13 mouse cellular contexts compared by ENCODE assay signal in the genomic region with DNA sequence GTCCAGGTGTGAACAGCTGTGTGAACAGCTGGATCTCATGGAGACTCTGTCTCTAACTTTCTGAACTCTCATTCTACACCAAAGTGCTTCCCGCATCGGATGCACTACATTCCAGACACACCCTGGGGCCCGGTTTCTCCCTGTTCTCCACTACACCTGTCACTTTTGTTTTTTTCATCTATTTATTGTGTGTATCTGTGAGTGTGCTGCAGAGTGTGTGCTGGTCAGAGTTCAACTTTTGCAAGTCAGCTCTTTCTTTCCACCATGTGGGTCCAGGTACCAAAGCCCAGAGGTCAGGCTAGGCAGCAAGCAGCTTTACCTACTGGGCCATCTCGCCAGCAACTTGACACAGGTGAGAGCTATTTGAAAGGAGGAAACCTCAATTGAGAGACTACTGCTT.
"Had no signal": no experiment of that assay in that cellular context is flagged by ENCODE, and none has a peak within 500 bp of the region (broad histone marks: within the 10 kb centered on the region; RNA-seq: fewer than 3 reads in every experiment).

No protein-coding gene starts in this region.

- H3K27me3 ChIP-seq: midbrain, embryonic 12.5 days; neural tube, embryonic 12.5 days; stomach, embryonic 15.5 days had no signal

- H3K27ac ChIP-seq: midbrain, embryonic 10.5 days; midbrain, embryonic 12.5 days; neural tube, embryonic 12.5 days; stomach, embryonic 15.5 days; stomach, postnatal 0 days had no signal

- H3K4me1 ChIP-seq: midbrain, embryonic 10.5 days; midbrain, embryonic 12.5 days; neural tube, embryonic 12.5 days had no signal

- DNase-seq: lung, embryonic 14.5 days; lung, postnatal 10 days; lung, postnatal 4 days; midbrain, embryonic 14.5 days; right cerebral cortex, postnatal 14 days; thymus, adult 2 months; thymus, postnatal 25 days; thymus, postnatal 4 days had no signal

- H3K4me3 ChIP-seq: midbrain, embryonic 10.5 days; midbrain, embryonic 12.5 days; neural tube, embryonic 12.5 days; stomach, embryonic 15.5 days had no signal

- H3K4me2 ChIP-seq: lung, embryonic 14.5 days; midbrain, embryonic 12.5 days; neural tube, embryonic 12.5 days; stomach, embryonic 15.5 days had no signal

- H3K9ac ChIP-seq: lung, embryonic 14.5 days; midbrain, embryonic 12.5 days; neural tube, embryonic 12.5 days; stomach, embryonic 15.5 days had no signal

- H3K9me3 ChIP-seq: midbrain, embryonic 10.5 days; midbrain, embryonic 12.5 days; neural tube, embryonic 12.5 days; stomach, embryonic 15.5 days had no signal
